Mouse (Mus musculus): ENCODE data around the gene Tshz2.

Gene Tshz2

GRCm38 (mm10) chr2:169887921-169888320 is 255.1 kb downstream of the Tshz2 start:
- no peak for DNase-seq

- DNase-seq = no peak
Measured at GRCm38 (mm10) chr2:169892441-169893038, 259.7 kb downstream of the Tshz2 start.

- DNase-seq = no peak
Measured at GRCm38 (mm10) chr2:169902896-169903295, 270.1 kb downstream of the Tshz2 start.

GRCm38 (mm10) chr2:169906396-169906795 is 273.6 kb downstream of the Tshz2 start:
- DNase-seq = no peak

GRCm38 (mm10) chr2:169907979-169908378 is 275.2 kb downstream of the Tshz2 start:
- DNase-seq = no peak

- DNase-seq = no peak
Measured at GRCm38 (mm10) chr2:169910606-169911005, 277.8 kb downstream of the Tshz2 start.

- DNase-seq = no peak
Measured at GRCm38 (mm10) chr2:169912826-169913225, 280.0 kb downstream of the Tshz2 start.

- no peak for DNase-seq
Measured at GRCm38 (mm10) chr2:169914903-169915302, 282.1 kb downstream of the Tshz2 start.

GRCm38 (mm10) chr2:169915326-169915725 is 282.5 kb downstream of the Tshz2 start:
- DNase-seq = no peak

- DNase-seq = no peak
Measured at GRCm38 (mm10) chr2:169919111-169919695, 286.4 kb downstream of the Tshz2 start.

- DNase-seq = no peak
Measured at GRCm38 (mm10) chr2:169924177-169924810, 291.5 kb downstream of the Tshz2 start.

GRCm38 (mm10) chr2:169925466-169925865 is 292.7 kb downstream of the Tshz2 start:
- DNase-seq = no peak

GRCm38 (mm10) chr2:169926016-169926415 is 293.2 kb downstream of the Tshz2 start:
- peak; percentile 18 for DNase-seq

- no peak for DNase-seq
Measured at GRCm38 (mm10) chr2:169927401-169927800, 294.6 kb downstream of the Tshz2 start.

- DNase-seq = peak; percentile 75
Measured at GRCm38 (mm10) chr2:169928447-169929120, 295.8 kb downstream of the Tshz2 start.

GRCm38 (mm10) chr2:169929540-169930497 is 297.0 kb downstream of the Tshz2 start:
- DNase-seq = peak; percentile 66

- DNase-seq = no peak
Measured at GRCm38 (mm10) chr2:169935642-169936041, 302.8 kb downstream of the Tshz2 start.

GRCm38 (mm10) chr2:169940297-169941142 is 307.7 kb downstream of the Tshz2 start:
- DNase-seq = no peak

- DNase-seq = no peak
Measured at GRCm38 (mm10) chr2:169943727-169944126, 310.9 kb downstream of the Tshz2 start.

GRCm38 (mm10) chr2:169948139-169948538 is 315.3 kb downstream of the Tshz2 start:
- no peak for DNase-seq

- no peak for DNase-seq
Measured at GRCm38 (mm10) chr2:169951041-169951440, 318.2 kb downstream of the Tshz2 start.

- DNase-seq = no peak
Measured at GRCm38 (mm10) chr2:169952981-169953380, 320.2 kb downstream of the Tshz2 start.
